Mouse (Mus musculus) G1E (cell line): ENCODE measurements around the gene Dpysl5. TPM values are rescaled to one million over a fixed set of nuclear protein-coding genes. Genes with fewer than 3 reads are reported as not detected.

ENCODE experiments used
- ATAC-seq: 2 replicates; pipeline ENCODE4 v1.8.0; 2016; ENCODE audit warnings: mild to moderate bottlenecking; ENCODE audit not compliant: insufficient number of reproducible peaks, poor library complexity, low FRiP score, severe bottlenecking; ENCODE audit errors: extremely low read depth
- DNase-seq: peaks from one replicate; pipeline ENCODE4 v3.0.0; 2012; ENCODE audit warnings: low spot score
- H3K27me3 ChIP-seq: 2 replicates; pipeline ENCODE4 v1.6.1; 2012; ENCODE audit warnings: mild to moderate bottlenecking, low read length, inconsistent platforms; ENCODE audit not compliant: insufficient read depth
- H3K36me3 ChIP-seq: replicated peaks from 2 replicates; pipeline ENCODE3; 2012; ENCODE audit warnings: mild to moderate bottlenecking, inconsistent platforms
- H3K4me1 ChIP-seq: 2 replicates; pipeline ENCODE4 v1.6.1; 2012; ENCODE audit warnings: low read depth, low read length, inconsistent platforms, mixed read lengths; ENCODE audit not compliant: insufficient read depth
- H3K4me3 ChIP-seq: 2 replicates; pipeline ENCODE4 v1.5.1; 2012; ENCODE audit warnings: low read depth, mild to moderate bottlenecking, inconsistent platforms, low read length, moderate library complexity, mixed read lengths
- H3K9me3 ChIP-seq: replicated peaks from 2 replicates; pipeline ENCODE4 v1.6.1; 2012; ENCODE audit warnings: inconsistent platforms
- CTCF ChIP-seq: IDR thresholded peaks from 2 replicates; pipeline ENCODE4 v1.5.1; 2012; ENCODE audit warnings: low read depth, low read length, inconsistent platforms, mixed read lengths
- GATA1 ChIP-seq: IDR thresholded peaks from 2 replicates; pipeline ENCODE4 v1.6.1; 2012; ENCODE audit warnings: borderline replicate concordance, low read length, inconsistent platforms, mixed read lengths
- GATA2 ChIP-seq: IDR thresholded peaks from 2 replicates; pipeline ENCODE4 v1.6.1; 2012; ENCODE audit warnings: low read depth, low read length, inconsistent platforms, borderline replicate concordance
- POLR2AphosphoS5 ChIP-seq: IDR thresholded peaks from 2 replicates; pipeline ENCODE4 v1.6.1; 2012; ENCODE audit warnings: low read depth, low read length, inconsistent platforms; ENCODE audit not compliant: insufficient replicate concordance
- TAL1 ChIP-seq: conservative IDR thresholded peaks from 2 replicates; pipeline ENCODE4 v1.6.1; 2012; ENCODE audit warnings: low read depth, low read length, inconsistent platforms, mixed read lengths
- polyA plus RNA-seq: library from polyadenylated mRNA; stranded (reverse); fragments of >175 nt; gene quantifications from 2 replicates; pipeline ENCODE4 v1.2.3, GENCODE M21; 2012
- total RNA-seq, 2 experiments: library from RNA; stranded (forward) in 1 of 2; stranded (reverse) in 1 of 2; fragments of 200-1000 nt in 1 of 2; fragments of >200 nt in 1 of 2; fragmentation: Nextera tagmentation in 1 of 2; gene quantifications; 2 replicates each; pipeline ENCODE4 v1.2.3; 2014 to 2017

Gene Dpysl5
- total RNA-seq (2014; fragmentation: Nextera tagmentation) (not detected in 2 replicates), total RNA-seq (2017) (under 0.01 and 0.49 TPM in 2 replicates), polyA plus RNA-seq (not detected in 2 replicates)

DNA sequence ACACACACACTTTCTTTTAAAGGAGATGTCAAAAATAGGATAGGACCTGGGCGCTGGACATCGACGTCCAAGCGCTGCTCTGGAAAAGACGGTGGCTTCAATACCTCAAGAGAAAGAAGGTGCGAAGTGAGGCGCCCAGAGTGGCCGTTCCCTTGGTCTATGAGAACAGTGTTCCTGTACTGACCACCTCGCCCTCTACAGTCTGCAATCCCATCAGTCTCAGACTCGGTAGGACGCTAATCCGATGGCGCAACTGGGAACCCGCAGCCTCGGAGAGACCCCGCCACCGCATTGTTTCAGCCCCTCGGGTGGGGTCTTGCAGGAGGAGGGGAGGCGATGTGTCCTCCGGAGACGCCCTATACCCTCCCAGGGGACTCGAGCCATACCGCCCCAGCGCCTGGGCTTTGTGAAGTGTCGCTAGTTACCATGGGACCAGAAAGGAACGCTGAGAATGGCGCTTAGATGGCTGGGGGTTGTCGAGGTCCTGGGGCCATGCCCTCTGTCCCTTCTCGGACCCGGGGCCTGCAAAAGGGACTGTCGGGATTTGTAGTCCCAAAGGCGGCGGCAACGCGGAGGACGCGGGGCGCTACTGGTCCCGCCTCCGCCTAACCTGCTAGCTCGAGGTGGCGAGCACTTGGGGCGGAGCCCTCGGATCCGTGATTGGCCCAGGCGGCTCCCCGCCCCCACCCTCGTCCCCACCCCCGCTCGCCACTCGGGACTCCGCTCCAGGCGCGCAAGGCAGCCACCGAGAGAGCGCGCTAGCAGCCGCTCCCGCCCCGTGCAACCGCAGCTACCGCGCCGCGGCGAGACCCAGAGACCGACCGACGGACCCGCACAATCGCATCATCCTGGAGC lies at the start of gene Dpysl5:
Gene Dpysl5, plus strand, starts transcription at position 418 of the 855 bp plus-strand sequence.
- no peak for TF ChIP-seq POLR2AphosphoS5
- TF ChIP-seq GATA2 = no peak
- no peak for TF ChIP-seq CTCF
- TF ChIP-seq TAL1 = no peak
- TF ChIP-seq GATA1 = no peak
- no peak within 1 kb of the TSS for H3K4me3 ChIP-seq
- H3K36me3 ChIP-seq = no peaks in the 10 kb centered on the region
- peaks cover 7% of the 10 kb centered on the region for H3K9me3 ChIP-seq
- peaks cover 48% of the 10 kb centered on the region for H3K27me3 ChIP-seq
- DNase-seq (no peak), ATAC-seq (no peak)
- peaks cover 4% of the 10 kb centered on the region; the same call in 1 of the 2 replicates for H3K4me1 ChIP-seq

DNA sequence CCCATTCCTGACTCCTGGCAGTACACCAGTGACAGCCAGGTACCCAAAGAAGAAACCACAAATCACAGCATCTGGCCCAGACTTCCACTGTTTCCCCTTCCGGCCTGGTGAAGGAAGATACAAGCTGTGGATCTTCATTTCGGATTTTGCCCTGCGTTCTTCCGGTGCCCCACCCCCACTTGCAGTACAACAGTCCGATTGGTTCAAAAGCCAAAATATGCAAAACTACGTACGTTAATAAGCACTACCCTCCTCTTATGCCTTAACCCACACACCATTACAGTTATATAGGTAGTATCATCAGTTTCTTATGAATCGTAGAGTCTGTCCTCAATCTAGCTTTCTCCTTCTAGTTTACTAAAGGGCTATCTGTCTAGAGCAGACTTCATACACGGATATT lies 46.0 kb upstream of the Dpysl5 start:
- Histone ChIP-seq H3K9me3 (peaks cover 16% of the 10 kb centered on the region), H3K36me3 (peaks cover 27% of the 10 kb centered on the region), H3K4me3 (no peak overlapping the region), H3K27me3 (no peaks in the 10 kb centered on the region; the same call in 1 of the 2 replicates), H3K4me1 (peaks cover 36% of the 10 kb centered on the region)
- ATAC-seq (no peak), DNase-seq (no peak)
- TF ChIP-seq GATA1 (no peak), POLR2AphosphoS5 (no peak), TAL1 (no peak), GATA2 (no peak), CTCF (no peak)

DNA sequence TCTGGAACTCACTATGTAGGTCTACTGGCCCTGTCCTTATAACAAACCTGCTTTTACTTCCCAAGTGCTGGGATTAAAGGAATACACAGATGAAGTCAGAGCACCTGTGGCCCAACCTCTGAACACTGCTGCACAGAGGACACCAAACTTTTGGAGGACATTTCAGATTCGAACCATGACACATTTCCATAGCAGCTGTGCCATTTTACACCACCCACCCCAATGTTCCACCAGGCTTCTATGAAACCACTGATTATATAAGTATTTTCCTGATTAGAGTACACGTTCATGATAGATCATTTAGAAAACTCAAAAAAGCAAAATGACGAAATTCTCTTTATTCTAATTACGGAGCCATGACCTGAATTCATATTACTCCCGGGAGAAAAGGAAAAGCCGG lies 45.4 kb upstream of the Dpysl5 start:
- H3K9me3 ChIP-seq = peaks cover 10% of the 10 kb centered on the region
- ATAC-seq (no peak), DNase-seq (no peak)
- H3K36me3 ChIP-seq = peaks cover 33% of the 10 kb centered on the region
- H3K4me1 ChIP-seq = peaks cover 36% of the 10 kb centered on the region
- no peaks in the 10 kb centered on the region; the same call in 1 of the 2 replicates for H3K27me3 ChIP-seq
- peak overlapping the region; percentile 93 for H3K4me3 ChIP-seq
- no peak for TF ChIP-seq CTCF
- TF ChIP-seq TAL1 = no peak
- no peak for TF ChIP-seq GATA1
- no peak for TF ChIP-seq GATA2
- TF ChIP-seq POLR2AphosphoS5 = no peak

DNA sequence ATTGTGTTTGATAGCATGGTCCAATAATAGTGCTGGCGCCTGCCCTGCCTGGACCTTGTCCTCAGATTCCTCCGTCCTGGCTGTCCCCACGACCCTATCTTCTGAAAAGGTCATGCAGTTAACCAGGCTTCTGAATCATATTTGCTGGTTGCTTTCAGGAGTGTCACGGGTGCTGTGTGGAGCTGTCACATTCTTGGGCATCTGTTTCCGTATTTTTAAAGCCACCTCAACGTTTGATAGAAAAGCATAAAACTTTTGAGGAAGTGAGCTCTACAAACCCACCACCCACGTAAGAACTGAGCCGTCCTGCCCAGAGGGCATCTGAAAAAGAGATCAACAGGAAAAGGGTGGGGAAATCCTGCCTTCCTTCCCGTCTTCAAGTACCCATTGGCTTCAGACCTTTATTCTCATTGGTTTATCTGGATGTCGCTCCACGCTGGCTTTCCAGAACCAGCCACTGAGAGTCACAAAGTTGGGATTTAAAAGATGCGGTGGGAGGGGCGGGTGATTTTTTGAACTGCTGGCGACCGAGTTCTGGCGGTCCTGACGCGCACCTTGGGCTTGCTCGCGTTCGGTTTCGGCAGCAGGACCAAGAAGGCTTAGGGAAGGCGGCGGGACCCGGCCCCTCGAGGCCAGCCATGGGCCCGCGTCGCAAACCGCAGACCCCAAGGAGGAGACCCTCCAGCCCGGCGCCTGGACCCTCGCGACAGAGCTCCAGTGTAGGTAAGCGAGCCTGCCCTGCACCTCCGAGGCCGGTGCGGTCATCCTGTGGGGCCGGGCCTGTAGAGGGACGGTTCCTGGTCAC lies 44.8 kb upstream of the Dpysl5 start, which contains the start of gene Cenpa:
Gene Cenpa, plus strand, starts transcription at position 387 of the 805 bp plus-strand sequence.
- H3K36me3 ChIP-seq = peaks cover 39% of the 10 kb centered on the region
- DNase-seq (peak; percentile 97), ATAC-seq (peak; percentile 95)
- peaks cover 4% of the 10 kb centered on the region for H3K9me3 ChIP-seq
- peaks cover 36% of the 10 kb centered on the region for H3K4me1 ChIP-seq
- no peaks in the 10 kb centered on the region; the same call in 1 of the 2 replicates for H3K27me3 ChIP-seq
- TF ChIP-seq GATA2 (no peak), TAL1 (no peak), CTCF (no peak), GATA1 (no peak)
- peak within 1 kb of the TSS; percentile 93 for H3K4me3 ChIP-seq

DNA sequence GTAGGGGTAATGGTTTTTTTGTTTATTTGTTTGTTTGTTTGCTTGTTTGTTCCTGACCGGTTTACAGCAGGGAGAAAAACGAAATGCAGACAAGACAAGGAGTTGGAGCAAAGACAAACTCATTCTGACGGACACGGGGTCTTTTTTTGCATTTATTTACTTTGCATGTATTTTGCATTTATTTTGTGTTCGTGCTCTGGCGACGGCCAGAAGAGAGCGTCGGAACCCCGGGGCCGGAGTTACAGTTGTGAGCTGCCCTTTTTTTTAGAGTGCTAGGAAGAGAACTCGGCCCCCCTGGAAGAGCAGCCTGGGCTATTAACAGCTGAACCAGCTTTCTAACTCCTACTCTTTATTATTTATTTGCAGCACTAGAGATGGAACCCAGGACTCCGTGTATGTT lies 44.1 kb upstream of the Dpysl5 start:
- peaks cover 45% of the 10 kb centered on the region for H3K36me3 ChIP-seq
- H3K4me1 ChIP-seq = peaks cover 38% of the 10 kb centered on the region
- TF ChIP-seq GATA2 = no peak
- TF ChIP-seq TAL1 = no peak
- no peak for TF ChIP-seq CTCF
- no peak for TF ChIP-seq POLR2AphosphoS5
- no peak for TF ChIP-seq GATA1
- DNase-seq = no peak
- peak overlapping the region; percentile 93 for H3K4me3 ChIP-seq
- no peaks in the 10 kb centered on the region for H3K27me3 ChIP-seq
- no peak for ATAC-seq
- H3K9me3 ChIP-seq = 0 out of 2 replicates have a peak, but pooled peaks cover 1% of the 10 kb centered on the region
